Mouse (Mus musculus): ENCODE measurements around the gene 6030445D17Rik.

Gene 6030445D17Rik

GRCm38 (mm10) chr4:136462086-136462838 is at the start of gene 6030445D17Rik:
6030445D17Rik (plus strand) TSS chr4:136462250.
- peak; percentile 74 for DNase-seq

GRCm38 (mm10) chr4:136415477-136415876 is 46.6 kb upstream of the 6030445D17Rik start:
- DNase-seq = no peak

- no peak for DNase-seq
Observed at GRCm38 (mm10) chr4:136418962-136419361, 43.1 kb upstream of the 6030445D17Rik start.

GRCm38 (mm10) chr4:136419386-136419785 is 42.7 kb upstream of the 6030445D17Rik start:
- DNase-seq = no peak

- DNase-seq = no peak
Observed at GRCm38 (mm10) chr4:136423224-136423623, 38.8 kb upstream of the 6030445D17Rik start, which contains the start of gene Htr1d. Htr1d (plus strand) TSS chr4:136423524.

GRCm38 (mm10) chr4:136424120-136424999 is 37.7 kb upstream of the 6030445D17Rik start:
- no peak for DNase-seq

- peak; percentile 10 for DNase-seq
Observed at GRCm38 (mm10) chr4:136425000-136425288, 37.1 kb upstream of the 6030445D17Rik start.

- no peak for DNase-seq
Observed at GRCm38 (mm10) chr4:136430609-136431375, 31.3 kb upstream of the 6030445D17Rik start.

GRCm38 (mm10) chr4:136431376-136431693 is 30.7 kb upstream of the 6030445D17Rik start:
- peak; percentile 26 for DNase-seq

- no peak for DNase-seq
Observed at GRCm38 (mm10) chr4:136434029-136434428, 28.0 kb upstream of the 6030445D17Rik start.

GRCm38 (mm10) chr4:136439106-136439505 is 22.9 kb upstream of the 6030445D17Rik start:
- DNase-seq = no peak

- no peak for DNase-seq
Observed at GRCm38 (mm10) chr4:136441354-136442043, 20.6 kb upstream of the 6030445D17Rik start.

- no peak for DNase-seq
Observed at GRCm38 (mm10) chr4:136444561-136444960, 17.5 kb upstream of the 6030445D17Rik start.

GRCm38 (mm10) chr4:136449795-136450194 is 12.3 kb upstream of the 6030445D17Rik start:
- no peak for DNase-seq

- DNase-seq = no peak
Observed at GRCm38 (mm10) chr4:136450271-136450670, 11.8 kb upstream of the 6030445D17Rik start.

- DNase-seq = no peak
Observed at GRCm38 (mm10) chr4:136451564-136451963, 10.5 kb upstream of the 6030445D17Rik start.

GRCm38 (mm10) chr4:136452286-136452685 is 9.8 kb upstream of the 6030445D17Rik start:
- DNase-seq = no peak

GRCm38 (mm10) chr4:136452792-136453191 is 9.3 kb upstream of the 6030445D17Rik start:
- DNase-seq = no peak

- DNase-seq = peak; percentile 50
Observed at GRCm38 (mm10) chr4:136454850-136455260, 7.2 kb upstream of the 6030445D17Rik start.

GRCm38 (mm10) chr4:136456516-136457218 is 5.4 kb upstream of the 6030445D17Rik start:
- peak; percentile 42 for DNase-seq

- DNase-seq = no peak
Observed at GRCm38 (mm10) chr4:136458276-136458675, 3.8 kb upstream of the 6030445D17Rik start.

GRCm38 (mm10) chr4:136459210-136459609 is 2.8 kb upstream of the 6030445D17Rik start:
- DNase-seq = no peak

All from cerebellum, adult 11-12 months (tissue).